Comparison of ENCODE assay signal across 9 mouse cellular contexts in genomic region chr11:60935975-60936373, GRCm38 (mm10). TPM values are rescaled to one million over a fixed set of nuclear protein-coding genes. Genes with fewer than 3 reads are reported as not detected.
DNase-seq lines count a peak whose midpoint lies in the region; ATAC-seq and TF ChIP-seq lines count a peak whose summit lies in the region.
"Had no signal": no experiment of that assay in that cellular context is flagged by ENCODE, and none has a peak within 500 bp of the region (broad histone marks: within the 10 kb centered on the region; RNA-seq: fewer than 3 reads in every experiment).

No protein-coding gene starts in this region.

- no peak for DNase-seq in hindbrain, embryonic 10.5 days (ENCODE audit: low spot score)
- DNase-seq in CH12.LX (ENCODE audit: extremely low read depth): peak; percentile 53
- no peak for DNase-seq in layer of hippocampus, postnatal 14 days (ENCODE audit: low spot score in 2 of 2)
- DNase-seq in midbrain, postnatal 0 days (ENCODE audit: low spot score): no peak
- DNase-seq: cerebellum, postnatal 14 days had no signal

- in situ Hi-C loops in CH12.LX (cut with MboI; ENCODE audit: low pct_ligation_motif_present, low pct_unique_long_range_greater_than_20kb, low sequenced_read_pairs): loop anchor here (10.0 kb wide), 1 partner anchor 109 kb away; no protein-coding TSS in a partner anchor

- H3K27ac ChIP-seq in hindbrain, embryonic 10.5 days: no peak overlapping the region
- H3K27ac ChIP-seq in hindbrain, embryonic 12.5 days: no peak overlapping the region
- H3K27ac ChIP-seq in CH12.LX (ENCODE audit: insufficient read depth, low read depth): peak overlapping the region; percentile 91
- peak overlapping the region; percentile 83 for H3K27ac ChIP-seq in brown adipose tissue, adult 24 weeks (replicated peaks; ENCODE audit: low read depth, low read length)
- peak overlapping the region; percentile 96 for H3K27ac ChIP-seq in macrophage
- H3K27ac ChIP-seq in midbrain, postnatal 0 days (ENCODE audit: low read depth, low read length): no peak overlapping the region
- H3K27ac ChIP-seq: neural tube, embryonic 12.5 days had no signal

- no peak for TF ChIP-seq RAD21 in CH12.LX (IDR thresholded peaks at IDR 0.05; ENCODE audit: low read depth, low read length)

- no peaks in the 10 kb centered on the region for H3K9me3 ChIP-seq in hindbrain, embryonic 10.5 days
- H3K9me3 ChIP-seq in hindbrain, embryonic 12.5 days (replicated peaks): no peaks in the 10 kb centered on the region
- no peaks in the 10 kb centered on the region for H3K9me3 ChIP-seq in CH12.LX (replicated peaks; ENCODE audit: low read length)
- no peaks in the 10 kb centered on the region for H3K9me3 ChIP-seq in midbrain, postnatal 0 days (ENCODE audit: low read length)
- H3K9me3 ChIP-seq: neural tube, embryonic 12.5 days had no signal

- TF ChIP-seq CTCF in CH12.LX (conservative IDR thresholded peaks at IDR 0.05 in 1 of 2, IDR thresholded peaks at IDR 0.05 in 1 of 2; ENCODE audit: low read depth in 2 of 2, low read length in 2 of 2): no peak
- TF ChIP-seq CTCF in midbrain, postnatal 0 days (IDR thresholded peaks at IDR 0.05): no peak

- TF ChIP-seq EP300 in CH12.LX (IDR thresholded peaks at IDR 0.05; ENCODE audit: low read length): no peak

- peaks cover 17% of the 10 kb centered on the region; the same call in 1 of the 2 replicates for H3K36me3 ChIP-seq in hindbrain, embryonic 10.5 days
- H3K36me3 ChIP-seq in hindbrain, embryonic 12.5 days: no peaks in the 10 kb centered on the region
- H3K36me3 ChIP-seq in CH12.LX (replicated peaks in 1 of 2; ENCODE audit: control insufficient read depth in 1 of 2, insufficient read depth in 1 of 2, low read length in 1 of 2) (peaks cover 2 to 49% of the 10 kb centered on the region in 2 experiments), macrophage (ENCODE audit: inconsistent target) (0 out of 2 replicates have a peak, but pooled peaks cover 3% of the 10 kb centered on the region)
- H3K36me3 ChIP-seq in midbrain, postnatal 0 days (ENCODE audit: insufficient read depth, low read length): no peaks in the 10 kb centered on the region
- H3K36me3 ChIP-seq: neural tube, embryonic 12.5 days had no signal

- peaks cover 50% of the 10 kb centered on the region for H3K79me2 ChIP-seq in CH12.LX (replicated peaks; ENCODE audit: control insufficient read depth, extremely low read depth, insufficient read depth, poor library complexity, severe bottlenecking)
- peaks cover 84% of the 10 kb centered on the region for H3K79me2 ChIP-seq in macrophage (ENCODE audit: inconsistent target)

- no peak overlapping the region for H3K4me2 ChIP-seq in hindbrain, embryonic 12.5 days (replicated peaks)
- peak overlapping the region; percentile 86 for H3K4me2 ChIP-seq in CH12.LX (ENCODE audit: insufficient read depth, low read depth, poor library complexity, severe bottlenecking)
- H3K4me2 ChIP-seq in midbrain, postnatal 0 days (ENCODE audit: low read depth, low read length, poor library complexity, severe bottlenecking): no peak overlapping the region
- H3K4me2 ChIP-seq: neural tube, embryonic 12.5 days had no signal

- H3K27me3 ChIP-seq in hindbrain, embryonic 10.5 days (ENCODE audit: insufficient read depth, poor library complexity, severe bottlenecking): no peaks in the 10 kb centered on the region
- no peaks in the 10 kb centered on the region for H3K27me3 ChIP-seq in hindbrain, embryonic 12.5 days
- H3K27me3 ChIP-seq in CH12.LX (replicated peaks): no peaks in the 10 kb centered on the region
- no peaks in the 10 kb centered on the region for H3K27me3 ChIP-seq in midbrain, postnatal 0 days (ENCODE audit: insufficient read depth, low read length)
- H3K27me3 ChIP-seq: neural tube, embryonic 12.5 days had no signal

- no peak for ATAC-seq in hindbrain, embryonic 12.5 days (ENCODE audit: low FRiP score)
- ATAC-seq in midbrain, postnatal 0 days (ENCODE audit: low FRiP score): no peak

- 0 out of 2 replicates have a peak overlapping the region, but pooled peaks have one; percentile 1 for H3K4me3 ChIP-seq in hindbrain, embryonic 10.5 days
- H3K4me3 ChIP-seq in hindbrain, embryonic 12.5 days: no peak overlapping the region
- peak overlapping the region; percentile 41 to 53 (median 49) for H3K4me3 ChIP-seq in CH12.LX (replicated peaks in 1 of 3; ENCODE audit: low read depth in 2 of 3, low read length in 2 of 3, poor library complexity in 1 of 3)
- peak overlapping the region; percentile 3; the same call in 1 of the 2 replicates for H3K4me3 ChIP-seq in brown adipose tissue, adult 24 weeks (ENCODE audit: insufficient read depth, low read depth, low read length)
- H3K4me3 ChIP-seq in macrophage (ENCODE audit: inconsistent target): peak overlapping the region; percentile 5; the same call in 1 of the 2 replicates
- H3K4me3 ChIP-seq in midbrain, postnatal 0 days (ENCODE audit: low read depth, low read length): no peak overlapping the region
- H3K4me3 ChIP-seq: neural tube, embryonic 12.5 days had no signal

- dilution Hi-C loops in CH12.LX (cut with MboI; ENCODE audit: extremely low pct_ligation_motif_present, extremely low pct_unique_long_range_greater_than_20kb, low sequenced_read_pairs): no loop called here

- TF ChIP-seq POLR2A in CH12.LX (IDR thresholded peaks at IDR 0.05; ENCODE audit: low read depth, low read length): no peak

- H3K9ac ChIP-seq in hindbrain, embryonic 12.5 days: no peak overlapping the region
- peak overlapping the region; percentile 58 for H3K9ac ChIP-seq in CH12.LX (ENCODE audit: insufficient read depth, low read depth)
- no peak overlapping the region for H3K9ac ChIP-seq in midbrain, postnatal 0 days (replicated peaks; ENCODE audit: low read length, poor library complexity, severe bottlenecking)
- H3K9ac ChIP-seq: neural tube, embryonic 12.5 days had no signal

- WGBS in hindbrain, embryonic 10.5 days: 84% methylated on average over 4 of the region's 4 CpGs
- WGBS in hindbrain, embryonic 12.5 days: 85% methylated on average over 4 of the region's 4 CpGs
- WGBS in macrophage (ENCODE audit: missing documents): 13% methylated on average over 4 of the region's 4 CpGs
- WGBS in midbrain, postnatal 0 days: 87% methylated on average over 4 of the region's 4 CpGs

- peaks cover 56% of the 10 kb centered on the region for H3K4me1 ChIP-seq in hindbrain, embryonic 10.5 days (replicated peaks)
- peaks cover 31% of the 10 kb centered on the region for H3K4me1 ChIP-seq in hindbrain, embryonic 12.5 days
- peaks cover 41 to 79% of the 10 kb centered on the region in 2 experiments for H3K4me1 ChIP-seq in CH12.LX (ENCODE audit: control insufficient read depth in 1 of 2, insufficient read depth in 2 of 2)
- H3K4me1 ChIP-seq in brown adipose tissue, adult 24 weeks (ENCODE audit: control insufficient read depth, insufficient read depth, insufficient read length, low read length): peaks cover 34% of the 10 kb centered on the region
- peaks cover 8% of the 10 kb centered on the region for H3K4me1 ChIP-seq in midbrain, postnatal 0 days (ENCODE audit: insufficient read depth, low read length)

RNA-seq across cellular contexts. Expression of gene Map2k3, which starts 4.1 kb away (rescaled TPM):
- 55.9 and 67.5 TPM in 2 replicates for polyA plus RNA-seq in hindbrain, embryonic 10.5 days (2016; fragmentation: Nextera tagmentation; extraction: Ambion mirVana)
- 49.9 and 51.0 TPM in 2 replicates for polyA plus RNA-seq in hindbrain, embryonic 12.5 days (2016; fragmentation: Nextera tagmentation; extraction: Ambion mirVana)
- total RNA-seq in CH12.LX (2012; rRNA removed) (35.2 and 35.5 TPM in 2 replicates), CH12.LX (2014; rRNA removed) (11.2 and 13.7 TPM in 2 replicates)
- polyA plus RNA-seq in CH12.LX (2012; ENCODE audit: insufficient read length, low read depth) (87.6 and 92.5 TPM in 2 replicates), macrophage (2018) (27.6 to 67.9 TPM (median 38.6 TPM) in 3 replicates)
- polyA plus RNA-seq in brown adipose tissue, adult 24 weeks (2012; ENCODE audit: insufficient read depth, insufficient read length, missing spikeins): 22.9 and 29.5 TPM in 2 replicates
- total RNA-seq in macrophage (2018; cell fraction: chromatin; rRNA removed): 100 to 1,000 TPM in 12 of 26 experiments, 10 to 100 TPM in 14; 34.0 to 769 (median 90.4) TPM
- total RNA-seq in macrophage (2018; cell fraction: cytosol; rRNA removed): 100 to 1,000 TPM in 4 of 26 experiments, 10 to 100 TPM in 22; 21.9 to 176 (median 42.3) TPM
- 100 to 1,000 TPM in 11 of 26 experiments, 10 to 100 TPM in 15; 27.6 to 346 (median 55.5) TPM for total RNA-seq in macrophage (2018; cell fraction: nucleus; rRNA removed)
- total RNA-seq in layer of hippocampus, postnatal 14 days (2021): 10 to 100 TPM; 12.8 to 17.0 TPM
- total RNA-seq in midbrain, postnatal 0 days (2014; rRNA removed): 10.1 and 23.1 TPM in 2 replicates
- polyA plus RNA-seq in midbrain, postnatal 0 days (2015; fragmentation: Nextera tagmentation; extraction: Ambion mirVana): 22.9 and 23.4 TPM in 2 replicates

RNA-seq across cellular contexts. Expression of gene Natd1, which starts 21.4 kb away (rescaled TPM):
- polyA plus RNA-seq in hindbrain, embryonic 10.5 days (2016; fragmentation: Nextera tagmentation; extraction: Ambion mirVana): 22.1 and 26.3 TPM in 2 replicates
- polyA plus RNA-seq in hindbrain, embryonic 12.5 days (2016; fragmentation: Nextera tagmentation; extraction: Ambion mirVana): 26.7 and 28.3 TPM in 2 replicates
- total RNA-seq in CH12.LX (2012; rRNA removed) (3.1 and 5.0 TPM in 2 replicates), CH12.LX (2014; rRNA removed) (1.9 and 2.1 TPM in 2 replicates)
- polyA plus RNA-seq in CH12.LX (2012; ENCODE audit: insufficient read length, low read depth) (4.3 and 5.2 TPM in 2 replicates), macrophage (2018) (10.5 to 34.7 TPM (median 31.3 TPM) in 3 replicates)
- 8.6 and 11.2 TPM in 2 replicates for polyA plus RNA-seq in brown adipose tissue, adult 24 weeks (2012; ENCODE audit: insufficient read depth, insufficient read length, missing spikeins)
- 10 to 100 TPM in 2 of 26 experiments, 1 to 10 TPM in 24; 1.0 to 17.6 (median 3.3) TPM for total RNA-seq in macrophage (2018; cell fraction: chromatin; rRNA removed)
- total RNA-seq in macrophage (2018; cell fraction: cytosol; rRNA removed): 10 to 100 TPM in 24 of 26 experiments, 1 to 10 TPM in 2; 6.6 to 37.9 (median 19.6) TPM
- total RNA-seq in macrophage (2018; cell fraction: nucleus; rRNA removed): 10 to 100 TPM in 8 of 26 experiments, 1 to 10 TPM in 18; 1.4 to 24.3 (median 6.3) TPM
- 10 to 100 TPM; 12.6 to 13.0 TPM for total RNA-seq in layer of hippocampus, postnatal 14 days (2021)
- total RNA-seq in midbrain, postnatal 0 days (2014; rRNA removed): 28.7 and 33.5 TPM in 2 replicates
- polyA plus RNA-seq in midbrain, postnatal 0 days (2015; fragmentation: Nextera tagmentation; extraction: Ambion mirVana): 14.5 and 15.9 TPM in 2 replicates

RNA-seq across cellular contexts. Expression of gene Tmem11, which starts 56.9 kb away (rescaled TPM):
- 68.7 and 75.6 TPM in 2 replicates for polyA plus RNA-seq in hindbrain, embryonic 10.5 days (2016; fragmentation: Nextera tagmentation; extraction: Ambion mirVana)
- 41.5 and 46.5 TPM in 2 replicates for polyA plus RNA-seq in hindbrain, embryonic 12.5 days (2016; fragmentation: Nextera tagmentation; extraction: Ambion mirVana)
- 83.0 and 83.6 TPM in 2 replicates for total RNA-seq in CH12.LX (2012; rRNA removed)
- 62.8 and 71.1 TPM in 2 replicates for total RNA-seq in CH12.LX (2014; rRNA removed)
- 112 and 117 TPM in 2 replicates for polyA plus RNA-seq in CH12.LX (2012; ENCODE audit: insufficient read length, low read depth)
- 60.2 and 63.5 TPM in 2 replicates for polyA plus RNA-seq in brown adipose tissue, adult 24 weeks (2012; ENCODE audit: insufficient read depth, insufficient read length, missing spikeins)
- total RNA-seq in macrophage (2018; cell fraction: chromatin; rRNA removed): 10 to 100 TPM in 11 of 26 experiments, 1 to 10 TPM in 15; 4.6 to 15.0 (median 9.0) TPM
- 10 to 100 TPM; 14.3 to 34.9 (median 24.2) TPM for total RNA-seq in macrophage (2018; cell fraction: cytosol; rRNA removed)
- 10 to 100 TPM in 18 of 26 experiments, 1 to 10 TPM in 8; 6.1 to 25.8 (median 14.1) TPM for total RNA-seq in macrophage (2018; cell fraction: nucleus; rRNA removed)
- polyA plus RNA-seq in macrophage (2018): 18.3 to 26.9 TPM (median 20.6 TPM) in 3 replicates
- total RNA-seq in layer of hippocampus, postnatal 14 days (2021): 10 to 100 TPM; 24.7 to 25.7 TPM
- 47.1 and 53.4 TPM in 2 replicates for total RNA-seq in midbrain, postnatal 0 days (2014; rRNA removed)
- polyA plus RNA-seq in midbrain, postnatal 0 days (2015; fragmentation: Nextera tagmentation; extraction: Ambion mirVana): 52.0 and 55.5 TPM in 2 replicates

Comparison
In these comparisons a context has a peak if more than half of its experiments do, and no peak if none do; other contexts are left out.
1. H3K4me3 ChIP-seq: peak in hindbrain, embryonic 10.5 days (single experiment), CH12.LX (3 of 3), brown adipose tissue, adult 24 weeks (single experiment) and macrophage (single experiment); none in hindbrain, embryonic 12.5 days (single experiment) and midbrain, postnatal 0 days (single experiment).
2. H3K27ac ChIP-seq: peak in CH12.LX (single experiment), brown adipose tissue, adult 24 weeks (single experiment) and macrophage (single experiment); none in hindbrain, embryonic 10.5 days (single experiment), hindbrain, embryonic 12.5 days (single experiment) and midbrain, postnatal 0 days (single experiment).